Mouse (Mus musculus) liver, embryonic 11.5 days (tissue): ENCODE results near the gene Lnpep. TPM values are rescaled to one million over a fixed set of nuclear protein-coding genes. Genes with fewer than 3 reads are reported as not detected.

ENCODE experiments used
- ATAC-seq: fragments of 200-750 bp; cut with Nextera tagmentation; replicated peaks from 2 replicates; pipeline ENCODE4 v1.8.0; 2017; ENCODE audit warnings: moderate number of reproducible peaks, mild to moderate bottlenecking, moderate TSS enrichment, moderate library complexity; ENCODE audit not compliant: low FRiP score
- DNase-seq: peaks from one replicate; pipeline ENCODE4 v3.0.0-alpha.2; 2017; ENCODE audit warnings: low spot score
- H3K27ac ChIP-seq: fragments of 300-500 bp; sonication (generic); 2 replicates; pipeline ENCODE4 v1.5.1; 2014; ENCODE audit warnings: mild to moderate bottlenecking, low read depth, low read length, control low read depth
- H3K27me3 ChIP-seq: fragments of 300-500 bp; sonication (generic); replicated peaks from 2 replicates; pipeline ENCODE4 v1.6.1; 2014; ENCODE audit warnings: low read length, mixed read lengths; ENCODE audit not compliant: control insufficient read depth, insufficient read depth
- H3K36me3 ChIP-seq: fragments of 300-500 bp; sonication (generic); 2 replicates; pipeline ENCODE4 v1.6.1; 2014; ENCODE audit warnings: mild to moderate bottlenecking, low read length, moderate library complexity, mixed read lengths; ENCODE audit not compliant: control insufficient read depth, insufficient read depth
- H3K4me1 ChIP-seq: fragments of 300-500 bp; sonication (generic); replicated peaks from 2 replicates; pipeline ENCODE4 v1.6.1; 2014; ENCODE audit warnings: low read length, mixed read lengths; ENCODE audit not compliant: control insufficient read depth, insufficient read depth
- H3K4me2 ChIP-seq: fragments of 300-500 bp; sonication (generic); 2 replicates; pipeline ENCODE4 v1.6.1; 2014; ENCODE audit warnings: mild to moderate bottlenecking, control low read depth, moderate library complexity
- H3K4me3 ChIP-seq: fragments of 300-500 bp; sonication (generic); 2 replicates; pipeline ENCODE4 v1.5.1; 2014; ENCODE audit warnings: low read depth, low read length, control low read depth
- H3K9ac ChIP-seq: fragments of 300-500 bp; sonication (generic); 2 replicates; pipeline ENCODE4 v1.6.1; 2014; ENCODE audit warnings: low read depth, low read length, control low read depth
- H3K9me3 ChIP-seq: fragments of 300-500 bp; sonication (generic); 2 replicates; pipeline ENCODE4 v1.6.1; 2016; ENCODE audit warnings: low read length, inconsistent platforms, mixed read lengths; ENCODE audit not compliant: control insufficient read depth
- WGBS: fragments of 180-500 bp; shearing (Covaris S2); extraction: QIAGEN DNeasy Blood & Tissue Kit; methylation state at CpG from one replicate; pipeline ENCODE4 v1.1.7; 2014; 5-methylcytosine and 5-hydroxymethylcytosine counted together
- polyA plus RNA-seq: library from polyadenylated mRNA; unstranded; fragments of >200 nt; fragmentation: Nextera tagmentation; extraction: Ambion mirVana; gene quantifications from 2 replicates; pipeline ENCODE4 v1.2.1, GENCODE M21; 2014

Gene Lnpep
- polyA plus RNA-seq = 6.6 and 6.8 TPM in 2 replicates

- DNase-seq = peak; percentile 92
- Histone ChIP-seq H3K27me3 (no peaks in the 10 kb centered on the region), H3K9ac (peak within 1 kb of the TSS; percentile 91), H3K36me3 (no peaks in the 10 kb centered on the region), H3K4me1 (peaks cover 7% of the 10 kb centered on the region; the same call in 1 of the 2 replicates), H3K4me2 (peak within 1 kb of the TSS; percentile 87), H3K27ac (peak within 1 kb of the TSS; percentile 100), H3K9me3 (no peaks in the 10 kb centered on the region; the same call in 1 of the 2 replicates), H3K4me3 (peak within 1 kb of the TSS; percentile 93)
- peak; percentile 86 for ATAC-seq
- under 1% methylated on average over 44 of the region's 44 CpGs for WGBS
These were observed at the start of gene Lnpep for GRCm38 (mm10) chr17:17624957-17625586. Gene Lnpep (minus strand): TSS chr17:17625050.

GRCm38 (mm10) chr17:17655829-17656176 lies 31.0 kb upstream of the Lnpep start:
- Histone ChIP-seq H3K36me3 (no peaks in the 10 kb centered on the region), H3K4me3 (no peak overlapping the region), H3K9me3 (no peaks in the 10 kb centered on the region), H3K27me3 (no peaks in the 10 kb centered on the region), H3K9ac (no peak overlapping the region), H3K27ac (no peak overlapping the region), H3K4me2 (no peak overlapping the region), H3K4me1 (no peaks in the 10 kb centered on the region)
- ATAC-seq (no peak), DNase-seq (no peak)
- WGBS = 30% methylated on average over 2 of the region's 2 CpGs

- no peak overlapping the region for H3K9ac ChIP-seq
- H3K9me3 ChIP-seq = no peaks in the 10 kb centered on the region
- no peak overlapping the region for H3K4me3 ChIP-seq
- DNase-seq = peak; percentile 31
- H3K27me3 ChIP-seq = no peaks in the 10 kb centered on the region
- no peaks in the 10 kb centered on the region for H3K4me1 ChIP-seq
- no peaks in the 10 kb centered on the region for H3K36me3 ChIP-seq
- 18% methylated on average over 10 of the region's 10 CpGs for WGBS
- ATAC-seq = no peak
- 0 out of 2 replicates have a peak overlapping the region, but pooled peaks have one; percentile 22 for H3K4me2 ChIP-seq
- no peak overlapping the region for H3K27ac ChIP-seq
These were observed 30.4 kb upstream of the Lnpep start for GRCm38 (mm10) chr17:17654997-17655828.

GRCm38 (mm10) chr17:17652570-17652969 lies 27.7 kb upstream of the Lnpep start:
- no peaks in the 10 kb centered on the region for H3K27me3 ChIP-seq
- ATAC-seq (no peak), DNase-seq (no peak)
- H3K4me3 ChIP-seq = no peak overlapping the region
- H3K27ac ChIP-seq = no peak overlapping the region
- WGBS = 55% methylated on average over 4 of the region's 4 CpGs
- H3K36me3 ChIP-seq = no peaks in the 10 kb centered on the region
- no peaks in the 10 kb centered on the region for H3K9me3 ChIP-seq
- no peak overlapping the region for H3K9ac ChIP-seq
- no peak overlapping the region for H3K4me2 ChIP-seq
- H3K4me1 ChIP-seq = no peaks in the 10 kb centered on the region

- no peaks in the 10 kb centered on the region for H3K36me3 ChIP-seq
- H3K27me3 ChIP-seq = no peaks in the 10 kb centered on the region
- DNase-seq = no peak
- no peak overlapping the region for H3K4me2 ChIP-seq
- H3K4me3 ChIP-seq = no peak overlapping the region
- ATAC-seq = peak; percentile 66
- H3K27ac ChIP-seq = no peak overlapping the region
- H3K9me3 ChIP-seq = no peaks in the 10 kb centered on the region
- 2% methylated on average over 3 of the region's 3 CpGs for WGBS
- no peak overlapping the region for H3K9ac ChIP-seq
- H3K4me1 ChIP-seq = no peaks in the 10 kb centered on the region
These were observed 20.9 kb upstream of the Lnpep start for GRCm38 (mm10) chr17:17645738-17646137.

- H3K27me3 ChIP-seq = no peaks in the 10 kb centered on the region
- WGBS = 73% methylated on average over 3 of the region's 3 CpGs
- no peak overlapping the region for H3K27ac ChIP-seq
- ATAC-seq (no peak), DNase-seq (no peak)
- no peak overlapping the region for H3K9ac ChIP-seq
- H3K4me3 ChIP-seq = no peak overlapping the region
- no peak overlapping the region for H3K4me2 ChIP-seq
- H3K9me3 ChIP-seq = no peaks in the 10 kb centered on the region
- H3K4me1 ChIP-seq = no peaks in the 10 kb centered on the region; the same call in 1 of the 2 replicates
- no peaks in the 10 kb centered on the region for H3K36me3 ChIP-seq
These were observed 12.5 kb upstream of the Lnpep start for GRCm38 (mm10) chr17:17637387-17637786.

- Histone ChIP-seq H3K9me3 (no peaks in the 10 kb centered on the region), H3K4me3 (no peak overlapping the region), H3K27ac (no peak overlapping the region), H3K4me2 (no peak overlapping the region), H3K27me3 (no peaks in the 10 kb centered on the region), H3K36me3 (no peaks in the 10 kb centered on the region), H3K9ac (no peak overlapping the region), H3K4me1 (no peaks in the 10 kb centered on the region; the same call in 1 of the 2 replicates)
- ATAC-seq = no peak
- no peak for DNase-seq
- WGBS = 41% methylated on average over 3 of the region's 3 CpGs
These were observed 11.3 kb upstream of the Lnpep start for GRCm38 (mm10) chr17:17636147-17636546.

GRCm38 (mm10) chr17:17634033-17634432 lies 9.2 kb upstream of the Lnpep start:
- H3K9me3 ChIP-seq = no peaks in the 10 kb centered on the region
- ATAC-seq (0 out of 2 replicates have a peak, but pooled peaks have one; percentile 23), DNase-seq (no peak)
- no peaks in the 10 kb centered on the region for H3K27me3 ChIP-seq
- H3K4me1 ChIP-seq = no peaks in the 10 kb centered on the region; the same call in 1 of the 2 replicates
- WGBS = 66% methylated on average over 2 of the region's 2 CpGs
- H3K4me3 ChIP-seq = no peak overlapping the region
- H3K9ac ChIP-seq = no peak overlapping the region
- no peak overlapping the region for H3K4me2 ChIP-seq
- no peaks in the 10 kb centered on the region for H3K36me3 ChIP-seq
- H3K27ac ChIP-seq = no peak overlapping the region
